Mouse (Mus musculus) MEL (cell line): ENCODE measurements around the gene Gckr. TPM values are rescaled to one million over a fixed set of nuclear protein-coding genes. Genes with fewer than 3 reads are reported as not detected.

Experiments
- DNase-seq: peaks from one replicate; pipeline ENCODE4 v3.0.0; 2011; ENCODE audit warnings: low read depth, low spot score
- H3K27ac ChIP-seq: 2 replicates; pipeline ENCODE4 v1.5.1; 2012; ENCODE audit warnings: low read depth, mild to moderate bottlenecking, control low read depth, low read length, moderate library complexity; ENCODE audit not compliant: control insufficient read depth
- H3K27me3 ChIP-seq, 2 experiments: fragments of 150-350 bp in 1 of 2; sonication (generic) in 1 of 2; 2 replicates each; pipeline ENCODE4 v1.6.1; 2012; ENCODE audit warnings: low read length in 2 of 2, mild to moderate bottlenecking in 2 of 2, improper control_type of control experiment in 1 of 2, moderate library complexity in 1 of 2; ENCODE audit not compliant: insufficient read depth in 2 of 2, control insufficient read depth in 1 of 2
- H3K36me3 ChIP-seq, 2 experiments: 2 replicates each; pipeline ENCODE4 v1.6.1; 2012 to 2014; ENCODE audit warnings: low read length in 2 of 2, improper control_type of control experiment in 1 of 2, inconsistent platforms in 1 of 2, mild to moderate bottlenecking in 1 of 2; ENCODE audit not compliant: insufficient read depth in 2 of 2, control insufficient read depth in 1 of 2
- H3K4me1 ChIP-seq, 2 experiments: fragments of 150-350 bp in 1 of 2; sonication (generic) in 1 of 2; 2 replicates each; pipeline ENCODE4 v1.6.1; 2012; ENCODE audit warnings: low read length in 2 of 2, improper control_type of control experiment in 1 of 2, mild to moderate bottlenecking in 1 of 2; ENCODE audit not compliant: insufficient read depth in 2 of 2, control insufficient read depth in 1 of 2
- H3K4me3 ChIP-seq, 2 experiments: fragments of 150-350 bp in 1 of 2; sonication (generic) in 1 of 2; 2 replicates each; pipeline ENCODE4 v1.5.1; 2012; ENCODE audit warnings: low read depth in 2 of 2, low read length in 2 of 2, mild to moderate bottlenecking in 2 of 2, moderate library complexity in 2 of 2, control low read depth in 1 of 2, improper control_type of control experiment in 1 of 2; ENCODE audit not compliant: control insufficient read depth in 1 of 2, insufficient read depth in 1 of 2
- H3K79me2 ChIP-seq: 2 replicates; pipeline ENCODE4 v1.6.1; 2012; ENCODE audit warnings: mild to moderate bottlenecking, low read length, moderate library complexity; ENCODE audit not compliant: control insufficient read depth, poor library complexity, insufficient read depth
- H3K9ac ChIP-seq: 2 replicates; pipeline ENCODE4 v1.6.1; 2012; ENCODE audit warnings: low read depth, mild to moderate bottlenecking, control low read depth, low read length, moderate library complexity; ENCODE audit not compliant: control insufficient read depth, poor library complexity, severe bottlenecking
- H3K9me3 ChIP-seq: fragments of 150-350 bp; sonication (generic); replicated peaks from 2 replicates; pipeline ENCODE4 v1.6.1; 2012; ENCODE audit warnings: mild to moderate bottlenecking, low read length, improper control_type of control experiment, moderate library complexity; ENCODE audit not compliant: insufficient read depth
- CHD1 ChIP-seq: IDR thresholded peaks from 2 replicates; pipeline ENCODE4 v1.6.1; 2012; ENCODE audit warnings: low read depth, mild to moderate bottlenecking, inconsistent platforms, low read length, improper control_type of control experiment
- CHD2 ChIP-seq: IDR thresholded peaks from 2 replicates; pipeline ENCODE4 v1.6.1; 2011; ENCODE audit warnings: low read length, improper control_type of control experiment
- E2F4 ChIP-seq: IDR thresholded peaks from 2 replicates; pipeline ENCODE4 v1.6.1; 2011; ENCODE audit warnings: low read depth, low read length, improper control_type of control experiment, borderline replicate concordance
- ELF1 ChIP-seq: IDR thresholded peaks from 2 replicates; pipeline ENCODE4 v1.6.1; 2014; ENCODE audit warnings: low read depth, mild to moderate bottlenecking, inconsistent platforms, low read length, improper control_type of control experiment, moderate library complexity
- JUND ChIP-seq: IDR thresholded peaks from 2 replicates; pipeline ENCODE4 v1.6.1; 2011; ENCODE audit warnings: low read depth, mild to moderate bottlenecking, improper control_type of control experiment, low read length
- MAZ ChIP-seq: IDR thresholded peaks from 2 replicates; pipeline ENCODE4 v1.6.1; 2012; ENCODE audit warnings: low read depth, mild to moderate bottlenecking, inconsistent platforms, low read length, improper control_type of control experiment
- MXI1 ChIP-seq: IDR thresholded peaks from 2 replicates; pipeline ENCODE4 v1.6.1; 2011; ENCODE audit warnings: mild to moderate bottlenecking, low read depth, low read length, improper control_type of control experiment
- MYB ChIP-seq: IDR thresholded peaks from 2 replicates; pipeline ENCODE4 v1.6.1; 2011; ENCODE audit warnings: mild to moderate bottlenecking, low read depth, low read length, improper control_type of control experiment
- MYC ChIP-seq: IDR thresholded peaks from 2 replicates; pipeline ENCODE4 v1.6.1; 2011; ENCODE audit warnings: low read depth, mild to moderate bottlenecking, low read length, improper control_type of control experiment, moderate library complexity
- NRF1 ChIP-seq: IDR thresholded peaks from 2 replicates; pipeline ENCODE4 v1.6.1; 2014; ENCODE audit warnings: low read depth, mild to moderate bottlenecking, inconsistent platforms, low read length, improper control_type of control experiment, moderate library complexity; ENCODE audit not compliant: poor library complexity, insufficient read depth, severe bottlenecking
- POLR2AphosphoS2 ChIP-seq: IDR thresholded peaks from 2 replicates; pipeline ENCODE4 v1.6.1; 2011; ENCODE audit warnings: low read length, improper control_type of control experiment
- POLR2AphosphoS5 ChIP-seq: IDR thresholded peaks from 2 replicates; pipeline ENCODE4 v1.6.1; 2012; ENCODE audit warnings: low read depth, borderline replicate concordance, mild to moderate bottlenecking, inconsistent platforms, low read length, moderate library complexity, mixed read lengths
- SMC3 ChIP-seq: IDR thresholded peaks from 2 replicates; pipeline ENCODE4 v1.6.1; 2011; ENCODE audit warnings: low read depth, low read length, improper control_type of control experiment
- UBTF ChIP-seq: IDR thresholded peaks from 2 replicates; pipeline ENCODE4 v1.6.1; 2012; ENCODE audit warnings: low read depth, mild to moderate bottlenecking, inconsistent platforms, low read length, improper control_type of control experiment, moderate library complexity, borderline replicate concordance; ENCODE audit not compliant: insufficient read depth
- USF1 ChIP-seq: IDR thresholded peaks from 2 replicates; pipeline ENCODE4 v1.6.1; 2014; ENCODE audit warnings: low read depth, mild to moderate bottlenecking, inconsistent platforms, low read length, improper control_type of control experiment, moderate library complexity
- USF2 ChIP-seq, 2 experiments: IDR thresholded peaks; 2 replicates each; pipeline ENCODE4 v1.6.1; 2011 to 2012; ENCODE audit warnings: improper control_type of control experiment in 2 of 2, low read length in 2 of 2, borderline replicate concordance in 1 of 2, inconsistent platforms in 1 of 2, low read depth in 1 of 2, mild to moderate bottlenecking in 1 of 2; ENCODE audit not compliant: insufficient read depth in 1 of 2
- ZC3H11A ChIP-seq: IDR thresholded peaks from 2 replicates; pipeline ENCODE4 v1.6.1; 2012; ENCODE audit warnings: low read depth, mild to moderate bottlenecking, inconsistent platforms, low read length, improper control_type of control experiment
- ZKSCAN1 ChIP-seq: IDR thresholded peaks from 2 replicates; pipeline ENCODE4 v1.6.1; 2012; ENCODE audit warnings: low read depth, mild to moderate bottlenecking, inconsistent platforms, low read length, improper control_type of control experiment, moderate library complexity
- ZNF384 ChIP-seq: IDR thresholded peaks from 2 replicates; pipeline ENCODE4 v1.6.1; 2012; ENCODE audit warnings: low read depth, mild to moderate bottlenecking, inconsistent platforms, low read length, improper control_type of control experiment
- polyA plus RNA-seq, 2 experiments: library from polyadenylated mRNA; stranded (reverse) in 1 of 2; unstranded in 1 of 2; fragments of >175 nt in 1 of 2; fragments of >200 nt in 1 of 2; gene quantifications; 2 replicates each; pipeline versions ENCODE4 v1.2.1 to v1.2.4; 2012; ENCODE audit warnings: low replicate concordance in 2 of 2, low read depth in 1 of 2; ENCODE audit not compliant: insufficient read length in 2 of 2, insufficient read depth in 1 of 2, missing spikeins in 1 of 2
- total RNA-seq: library from RNA; depleted of rRNA; stranded (reverse); fragments of 300-350 nt; gene quantifications from 2 replicates; pipeline ENCODE4 v1.2.3, GENCODE M21; 2012

The Gckr gene
- total and polyA plus RNA-seq, 3 experiments = 0.04 to 0.19 TPM; not detected in 1

- Histone ChIP-seq H3K27ac (no peak overlapping the region), H3K9ac (no peak overlapping the region), H3K4me1 (no peaks in the 10 kb centered on the region), H3K27me3 (no peaks in the 10 kb centered on the region), H3K79me2 (no peaks in the 10 kb centered on the region), H3K9me3 (no peaks in the 10 kb centered on the region), H3K4me3 (no peak overlapping the region), H3K36me3 (no peaks in the 10 kb centered on the region)
- no peak for TF ChIP-seq POLR2AphosphoS2
- no peak for TF ChIP-seq CHD1
- TF ChIP-seq MYC = no peak
- no peak for TF ChIP-seq NRF1
- TF ChIP-seq UBTF = no peak
- no peak for TF ChIP-seq ELF1
- TF ChIP-seq CHD2 = no peak
- no peak for TF ChIP-seq MXI1
- TF ChIP-seq MYB = no peak
- TF ChIP-seq USF2 (IDR thresholded peaks at IDR 0.05; ENCODE audit: borderline replicate concordance in 1 of 2, insufficient read depth in 1 of 2, low read depth in 1 of 2, low read length in 2 of 2) = no peak
- no peak for TF ChIP-seq USF1
- no peak for TF ChIP-seq ZNF384
- TF ChIP-seq ZC3H11A = no peak
- DNase-seq = no peak
Observed at GRCm38 (mm10) chr5:31273018-31273417, 24.2 kb upstream of the Gckr start.

- H3K36me3 ChIP-seq = no peaks in the 10 kb centered on the region
- no peaks in the 10 kb centered on the region for H3K79me2 ChIP-seq
- H3K9ac ChIP-seq = no peak overlapping the region
- H3K27ac ChIP-seq = no peak overlapping the region
- no peak for TF ChIP-seq CHD1
- H3K27me3 ChIP-seq = no peaks in the 10 kb centered on the region
- H3K4me3 ChIP-seq = no peak overlapping the region
- no peaks in the 10 kb centered on the region for H3K4me1 ChIP-seq
- no peaks in the 10 kb centered on the region for H3K9me3 ChIP-seq
- DNase-seq = no peak
Observed at GRCm38 (mm10) chr5:31279245-31279988, 17.8 kb upstream of the Gckr start.

- peaks cover 0 to 21% of the 10 kb centered on the region in 2 experiments; a peak in 2 of 4 replicates for H3K36me3 ChIP-seq
- peaks cover 12 to 25% of the 10 kb centered on the region in 2 experiments for H3K4me1 ChIP-seq
- H3K9me3 ChIP-seq = no peaks in the 10 kb centered on the region
- H3K27ac ChIP-seq = no peak overlapping the region
- H3K27me3 ChIP-seq = no peaks in the 10 kb centered on the region
- TF ChIP-seq ELF1 (no peak), SMC3 (no peak), MAZ (no peak), MYC (no peak), ZKSCAN1 (no peak), POLR2AphosphoS5 (no peak), E2F4 (no peak), ZC3H11A (no peak), JUND (no peak), CHD1 (no peak), UBTF (no peak)
- no peak for DNase-seq
- H3K9ac ChIP-seq = no peak overlapping the region
- no peak overlapping the region for H3K4me3 ChIP-seq
- no peaks in the 10 kb centered on the region for H3K79me2 ChIP-seq
Observed at GRCm38 (mm10) chr5:31288225-31288624, 9.0 kb upstream of the Gckr start.
